Mouse (Mus musculus) intestine, embryonic 14.5 days (tissue): Measurements from ENCODE around the gene Snx8. TPM values are rescaled to one million over a fixed set of nuclear protein-coding genes. Genes with fewer than 3 reads are reported as not detected.

Source experiments
- ATAC-seq: fragments of 200-750 bp; cut with Nextera tagmentation; replicated peaks from 2 replicates; pipeline ENCODE4 v1.8.0; 2017; ENCODE audit warnings: low read depth, moderate number of reproducible peaks, moderate TSS enrichment, moderate library complexity; ENCODE audit not compliant: low FRiP score, low TSS enrichment
- DNase-seq: peaks from one replicate; pipeline ENCODE4 v3.0.0-alpha.2; 2018; ENCODE audit warnings: low spot score
- H3K27ac ChIP-seq: fragments of 300-500 bp; sonication (generic); 2 replicates; pipeline ENCODE4 v1.5.1; 2014; ENCODE audit warnings: low read depth, mild to moderate bottlenecking, control low read depth
- H3K27me3 ChIP-seq: fragments of 300-500 bp; sonication (generic); replicated peaks from 2 replicates; pipeline ENCODE4 v1.6.1; 2014; ENCODE audit warnings: low read length, control low read depth; ENCODE audit not compliant: control insufficient read depth, insufficient read depth
- H3K36me3 ChIP-seq: fragments of 300-500 bp; sonication (generic); 2 replicates; pipeline ENCODE4 v1.6.1; 2014; ENCODE audit warnings: low read length, control low read depth; ENCODE audit not compliant: control insufficient read depth, insufficient read depth
- H3K4me1 ChIP-seq: fragments of 300-500 bp; sonication (generic); replicated peaks from 2 replicates; pipeline ENCODE4 v1.6.1; 2014; ENCODE audit warnings: low read length, control low read depth, mixed read lengths; ENCODE audit not compliant: control insufficient read depth, insufficient read depth
- H3K4me2 ChIP-seq: fragments of 300-500 bp; sonication (generic); 2 replicates; pipeline ENCODE4 v1.6.1; 2014; ENCODE audit warnings: low read length
- H3K4me3 ChIP-seq: fragments of 300-500 bp; sonication (generic); 2 replicates; pipeline ENCODE4 v1.5.1; 2014; ENCODE audit warnings: low read depth, low read length, control low read depth, mixed read lengths
- H3K9ac ChIP-seq: fragments of 300-500 bp; sonication (generic); 2 replicates; pipeline ENCODE4 v1.6.1; 2014; ENCODE audit warnings: mild to moderate bottlenecking, low read length
- H3K9me3 ChIP-seq: fragments of 300-500 bp; sonication (generic); 2 replicates; pipeline ENCODE4 v1.6.1; 2016; ENCODE audit warnings: low read length, control low read depth; ENCODE audit not compliant: control insufficient read depth
- WGBS: fragments of 180-500 bp; shearing (Covaris S2); extraction: QIAGEN DNeasy Blood & Tissue Kit; methylation state at CpG from one replicate; pipeline ENCODE4 v1.1.7; 2014; 5-methylcytosine and 5-hydroxymethylcytosine counted together
- polyA plus RNA-seq: library from polyadenylated mRNA; unstranded; fragments of >200 nt; fragmentation: Nextera tagmentation; extraction: Ambion mirVana; gene quantifications from 2 replicates; pipeline ENCODE4 v1.2.1, GENCODE M21; 2014

Snx8 gene
- polyA plus RNA-seq, 1 experiment from 2014 or later = 9.3 TPM

DNA sequence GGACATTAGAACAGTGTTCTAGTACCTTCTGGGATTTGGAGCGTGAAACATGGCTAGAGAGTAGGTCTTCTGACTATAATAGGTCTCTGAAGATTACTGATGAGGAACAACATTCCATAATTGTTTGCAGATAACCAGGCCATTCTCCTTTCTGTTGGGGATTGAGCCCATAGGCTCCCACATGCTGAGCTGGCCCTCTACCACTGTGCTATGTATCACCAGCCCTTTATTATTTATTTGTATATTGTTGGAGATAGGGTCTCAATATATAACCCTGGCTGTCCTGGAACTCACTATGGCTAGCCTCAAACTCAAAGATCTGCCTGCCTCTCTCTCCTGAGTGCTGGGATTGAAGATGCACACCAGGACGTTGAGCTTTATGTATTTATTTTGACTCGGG lies 585 bp upstream of the Snx8 start:
- peak overlapping the region; percentile 98 for H3K4me2 ChIP-seq
- no peak for DNase-seq
- H3K27ac ChIP-seq = no peak overlapping the region
- peak overlapping the region; percentile 79 for H3K4me3 ChIP-seq
- WGBS = 66% methylated on average over 3 of the region's 3 CpGs
- no peak overlapping the region for H3K9ac ChIP-seq
- H3K4me1 ChIP-seq = no peaks in the 10 kb centered on the region; the same call in 1 of the 2 replicates
- no peaks in the 10 kb centered on the region for H3K9me3 ChIP-seq
- peak; percentile 18; the same call in 1 of the 2 replicates for ATAC-seq
- H3K36me3 ChIP-seq = no peaks in the 10 kb centered on the region
- H3K27me3 ChIP-seq = no peaks in the 10 kb centered on the region

DNA sequence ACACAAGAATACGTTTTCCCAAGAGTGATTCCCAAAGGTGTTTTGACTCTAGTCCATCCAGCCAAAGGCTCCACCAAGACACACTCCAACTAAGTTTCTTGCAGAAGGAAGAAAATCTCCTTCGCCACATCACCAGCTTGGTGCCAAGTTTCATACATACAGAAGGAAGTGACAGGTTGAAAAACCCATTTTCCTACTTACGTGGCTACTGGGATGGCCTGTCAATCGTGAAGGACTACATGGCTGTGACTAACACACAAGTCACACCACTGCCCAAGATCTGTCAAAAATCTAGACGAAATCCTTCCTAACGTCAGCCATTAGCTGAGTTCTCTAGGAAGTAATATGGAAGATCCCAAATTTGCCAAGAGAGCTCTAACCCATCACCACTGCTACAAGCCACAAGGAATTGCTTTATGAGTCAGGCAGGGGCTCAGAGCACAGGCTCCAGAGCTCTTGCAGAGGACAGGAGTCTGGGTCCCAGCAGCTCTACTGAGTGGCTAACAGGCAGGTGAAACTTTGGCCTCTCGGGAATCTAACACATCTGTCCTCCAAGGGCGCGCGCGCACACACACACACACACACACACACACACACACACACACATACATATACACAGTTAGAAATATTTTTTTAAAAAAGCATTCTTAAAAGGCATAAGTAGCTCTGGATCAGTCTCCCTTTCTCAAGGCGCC lies 1.1 kb downstream of the Snx8 start:
- Histone ChIP-seq H3K27me3 (no peaks in the 10 kb centered on the region), H3K4me3 (peak overlapping the region; percentile 79), H3K9me3 (no peaks in the 10 kb centered on the region), H3K4me2 (peak overlapping the region; percentile 98), H3K27ac (no peak overlapping the region), H3K4me1 (peaks cover 4% of the 10 kb centered on the region), H3K9ac (peak overlapping the region; percentile 66), H3K36me3 (no peaks in the 10 kb centered on the region)
- ATAC-seq (no peak), DNase-seq (no peak)
- 70% methylated on average over 12 of the region's 12 CpGs for WGBS

DNA sequence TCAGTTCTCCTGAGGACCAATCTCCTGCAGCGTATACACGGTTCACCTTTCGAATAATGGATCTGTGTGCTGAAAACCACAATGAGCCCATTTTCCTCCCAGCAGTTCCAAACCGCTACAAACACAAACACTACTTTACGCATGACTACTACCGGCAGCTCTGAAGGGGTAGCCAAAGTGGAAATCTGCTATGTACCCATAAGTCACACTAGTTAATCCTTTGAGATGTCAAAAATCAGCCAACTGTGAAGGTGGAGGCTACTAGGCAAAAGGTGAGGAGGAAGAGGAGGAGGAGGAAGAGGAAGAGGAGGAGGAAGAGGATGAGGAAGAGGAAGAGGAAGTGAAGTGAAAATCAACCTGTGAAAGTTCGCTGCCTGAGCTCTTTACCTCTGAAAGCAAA lies 1.8 kb downstream of the Snx8 start:
- ATAC-seq = no peak
- WGBS = 88% methylated on average over 7 of the region's 7 CpGs
- Histone ChIP-seq H3K4me2 (no peak overlapping the region), H3K27ac (no peak overlapping the region), H3K4me3 (no peak overlapping the region), H3K4me1 (peaks cover 4% of the 10 kb centered on the region), H3K9me3 (no peaks in the 10 kb centered on the region), H3K36me3 (no peaks in the 10 kb centered on the region), H3K9ac (no peak overlapping the region), H3K27me3 (no peaks in the 10 kb centered on the region)
- no peak for DNase-seq

DNA sequence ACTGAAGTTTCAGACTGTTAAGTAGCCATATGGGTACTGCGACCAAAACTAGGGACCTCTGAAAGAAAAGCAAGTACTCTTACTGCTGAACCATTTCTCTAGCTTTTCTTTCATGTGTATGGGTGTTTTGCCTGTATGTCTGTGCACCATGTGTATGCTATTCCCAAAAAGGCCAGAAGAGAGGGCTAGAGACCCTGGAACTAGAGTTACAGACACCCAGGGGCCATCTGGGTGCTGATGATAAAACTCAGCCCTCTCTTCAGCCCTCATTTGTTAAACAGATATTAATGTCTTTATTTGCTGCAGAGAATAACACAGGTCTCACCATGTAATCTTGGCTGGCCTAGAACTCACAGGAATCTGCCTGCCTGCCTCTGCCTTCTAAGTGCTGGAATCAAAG lies 4.6 kb downstream of the Snx8 start:
- H3K4me1 ChIP-seq = peaks cover 4% of the 10 kb centered on the region
- H3K9ac ChIP-seq = no peak overlapping the region
- H3K36me3 ChIP-seq = no peaks in the 10 kb centered on the region
- H3K4me3 ChIP-seq = no peak overlapping the region
- WGBS = 89% methylated on average over 1 of the region's 1 CpGs
- no peaks in the 10 kb centered on the region for H3K27me3 ChIP-seq
- no peak overlapping the region for H3K4me2 ChIP-seq
- ATAC-seq (no peak), DNase-seq (no peak)
- H3K27ac ChIP-seq = no peak overlapping the region
- no peaks in the 10 kb centered on the region for H3K9me3 ChIP-seq

DNA sequence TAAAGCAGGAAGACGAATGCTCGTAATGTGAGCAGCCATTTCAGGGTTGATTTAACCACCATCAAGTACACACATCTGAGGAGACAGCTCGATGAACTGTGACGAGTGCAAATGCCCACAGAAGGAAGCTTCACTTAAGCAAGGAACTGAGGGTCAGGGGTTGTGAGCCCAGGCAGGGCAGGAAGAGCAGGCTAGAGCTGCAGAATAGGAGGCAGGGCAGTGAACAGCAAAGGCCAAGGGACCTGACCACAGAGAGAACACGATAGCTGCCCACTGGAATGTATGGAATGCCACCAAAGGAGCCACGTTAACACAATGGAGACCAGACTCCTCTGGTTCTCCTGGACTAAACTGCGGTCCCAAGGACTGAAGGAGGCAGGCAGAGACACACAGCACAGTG lies 5.5 kb downstream of the Snx8 start:
- Histone ChIP-seq H3K9me3 (no peaks in the 10 kb centered on the region), H3K4me1 (peaks cover 4% of the 10 kb centered on the region), H3K27ac (no peak overlapping the region), H3K27me3 (no peaks in the 10 kb centered on the region), H3K36me3 (no peaks in the 10 kb centered on the region), H3K9ac (no peak overlapping the region), H3K4me3 (no peak overlapping the region), H3K4me2 (no peak overlapping the region)
- WGBS = 19% methylated on average over 7 of the region's 7 CpGs
- ATAC-seq (no peak), DNase-seq (no peak)

DNA sequence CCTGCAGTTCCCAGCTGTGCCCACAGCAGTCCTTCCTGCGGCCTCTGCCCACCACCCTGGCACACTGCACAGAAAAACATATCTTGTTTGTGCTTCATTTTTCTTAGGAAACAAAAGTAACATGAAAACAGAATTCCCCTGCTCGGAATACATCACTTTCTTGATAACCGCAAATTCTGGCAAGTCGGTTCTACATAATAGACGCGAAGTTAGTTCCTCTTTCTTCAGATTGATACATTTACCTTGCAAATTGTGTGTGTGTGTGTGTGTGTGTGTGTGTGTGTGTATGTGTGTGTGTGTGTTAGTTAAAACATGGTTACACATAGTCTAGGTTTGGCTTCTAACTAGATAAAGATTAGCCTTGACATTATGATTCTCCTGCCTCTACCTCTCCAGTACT lies 6.4 kb downstream of the Snx8 start:
- no peak overlapping the region for H3K9ac ChIP-seq
- H3K27me3 ChIP-seq = no peaks in the 10 kb centered on the region
- no peak overlapping the region for H3K4me3 ChIP-seq
- H3K27ac ChIP-seq = no peak overlapping the region
- 94% methylated on average over 6 of the region's 6 CpGs for WGBS
- no peak overlapping the region for H3K4me2 ChIP-seq
- ATAC-seq (no peak), DNase-seq (no peak)
- H3K9me3 ChIP-seq = no peaks in the 10 kb centered on the region
- H3K4me1 ChIP-seq = peaks cover 4% of the 10 kb centered on the region
- no peaks in the 10 kb centered on the region for H3K36me3 ChIP-seq

DNA sequence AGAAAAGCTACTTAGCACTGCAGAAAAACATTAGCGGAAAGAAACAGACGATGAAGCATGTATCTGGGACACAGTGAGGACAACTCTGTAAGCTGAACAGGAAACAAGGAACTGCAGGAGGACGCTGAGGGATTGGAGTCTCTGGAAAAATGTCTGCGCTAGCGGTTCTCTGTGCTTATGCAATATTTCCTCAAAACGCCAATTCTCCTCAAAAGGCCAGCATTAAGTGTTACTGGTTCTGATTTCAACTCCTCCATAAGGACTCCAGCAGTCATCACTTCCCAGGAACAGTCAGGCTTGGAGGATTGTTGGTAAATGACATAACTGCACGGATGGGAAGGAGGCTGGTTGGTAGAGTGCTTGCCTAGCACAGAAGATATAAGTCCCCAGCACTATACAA lies 7.9 kb downstream of the Snx8 start:
- Histone ChIP-seq H3K4me3 (no peak overlapping the region), H3K9me3 (no peaks in the 10 kb centered on the region), H3K27ac (no peak overlapping the region), H3K4me1 (peaks cover 4% of the 10 kb centered on the region), H3K4me2 (no peak overlapping the region), H3K9ac (no peak overlapping the region), H3K36me3 (no peaks in the 10 kb centered on the region), H3K27me3 (no peaks in the 10 kb centered on the region)
- 87% methylated on average over 7 of the region's 7 CpGs for WGBS
- ATAC-seq (no peak), DNase-seq (no peak)

DNA sequence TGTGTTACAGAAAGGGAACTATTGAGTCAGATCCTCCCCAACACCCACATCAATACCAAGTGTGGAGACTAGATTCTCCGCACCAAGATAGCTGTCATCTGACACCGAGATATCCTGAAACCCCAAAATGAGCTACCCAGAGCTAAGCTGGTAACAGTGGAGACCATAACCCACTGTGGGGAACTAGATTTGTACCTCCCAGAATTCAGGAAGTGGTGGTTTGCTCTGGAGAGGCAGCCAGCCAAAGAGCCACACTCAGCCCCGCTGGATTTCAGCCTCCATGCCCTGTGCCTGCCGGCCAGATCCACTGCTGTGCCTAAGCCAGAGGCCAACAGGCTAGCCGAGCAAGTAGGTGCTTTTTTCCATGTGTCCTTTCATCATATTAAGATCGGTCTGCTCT lies 9.8 kb downstream of the Snx8 start:
- H3K4me2 ChIP-seq = no peak overlapping the region
- WGBS = 79% methylated on average over 6 of the region's 6 CpGs
- ATAC-seq = no peak

DNA sequence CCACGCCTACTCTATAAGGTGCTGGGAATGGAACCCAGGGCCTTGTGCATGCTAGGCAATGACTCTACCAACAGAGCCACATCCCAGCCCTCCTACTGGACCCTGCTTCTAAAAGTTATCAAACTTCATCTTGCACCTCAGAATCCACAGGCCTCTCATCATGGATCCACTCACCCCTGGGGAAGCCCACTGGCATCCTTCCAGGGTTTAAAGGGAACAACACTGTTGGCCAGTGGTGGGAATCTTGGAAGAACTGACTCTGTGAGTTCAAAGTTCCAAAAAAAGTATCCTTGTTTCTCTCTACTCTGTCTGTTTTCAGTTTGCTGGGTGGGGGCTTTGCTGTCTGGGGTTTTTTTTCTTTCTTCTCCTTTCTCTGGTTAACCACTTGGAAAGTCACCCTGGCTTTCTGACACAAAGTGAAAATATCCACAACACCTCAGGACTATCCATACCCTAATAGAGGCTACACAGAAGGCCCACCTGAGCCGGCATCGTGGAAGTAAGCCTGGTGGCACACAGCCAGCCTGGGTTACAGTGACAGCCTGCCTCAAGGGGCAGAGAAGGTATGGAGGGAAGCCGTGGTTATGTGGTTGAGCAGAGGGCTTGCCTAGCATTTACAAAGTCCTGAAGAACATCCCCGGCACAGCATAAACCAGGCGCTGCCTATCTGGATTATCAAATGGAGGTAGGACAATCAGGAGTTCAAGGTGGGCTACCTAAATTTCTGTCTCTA lies 10.8 kb downstream of the Snx8 start:
- no peaks in the 10 kb centered on the region for H3K36me3 ChIP-seq
- H3K4me3 ChIP-seq = no peak overlapping the region
- no peaks in the 10 kb centered on the region for H3K4me1 ChIP-seq
- no peak overlapping the region for H3K27ac ChIP-seq
- H3K27me3 ChIP-seq = no peaks in the 10 kb centered on the region
- 93% methylated on average over 6 of the region's 6 CpGs for WGBS
- ATAC-seq (no peak), DNase-seq (no peak)
- no peak overlapping the region for H3K4me2 ChIP-seq
- H3K9me3 ChIP-seq = no peaks in the 10 kb centered on the region
- H3K9ac ChIP-seq = no peak overlapping the region

More for the DNA sequence above, 9.8 kb downstream of the Snx8 start:
- H3K4me3 ChIP-seq = no peak overlapping the region
- H3K27ac ChIP-seq = no peak overlapping the region
- DNase-seq = no peak
- H3K36me3 ChIP-seq = no peaks in the 10 kb centered on the region
- peaks cover 4% of the 10 kb centered on the region for H3K4me1 ChIP-seq
- H3K9ac ChIP-seq = no peak overlapping the region
- H3K9me3 ChIP-seq = no peaks in the 10 kb centered on the region
- no peaks in the 10 kb centered on the region for H3K27me3 ChIP-seq
